Mouse (Mus musculus): ENCODE results near the gene Slc13a2.

DNA sequence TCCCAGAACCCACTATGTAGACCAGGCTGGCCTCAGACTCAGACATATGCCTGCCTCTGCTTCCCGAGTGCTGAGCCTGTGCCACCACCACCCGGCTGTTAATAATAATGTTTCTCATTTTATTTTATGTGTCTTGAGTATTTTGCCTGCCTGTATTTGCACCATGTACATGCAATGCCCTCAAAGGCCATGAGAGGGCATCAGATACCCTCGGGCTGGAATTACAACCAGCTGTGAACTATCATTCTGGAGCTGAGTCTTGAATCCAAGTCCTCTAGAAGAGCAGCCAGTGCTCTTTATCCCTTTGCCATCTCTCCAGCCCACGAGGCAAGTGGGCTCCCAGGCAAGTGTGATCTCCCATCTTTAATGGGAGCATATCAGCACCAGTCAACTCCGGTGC, 33.3 kb upstream of the Slc13a2 start:
- TF ChIP-seq POLR2A (IDR thresholded peaks at IDR 0.05; ENCODE audit: extremely low read depth, insufficient read depth, low read length) = no peak
- peak; percentile 59 for TF ChIP-seq CTCF (IDR thresholded peaks at IDR 0.05; ENCODE audit: extremely low read depth, insufficient read depth, low read length)

Data from cortical plate, adult 2 months (tissue).